Mouse (Mus musculus): ENCODE measurements around the gene Acp4. TPM values are rescaled to one million over a fixed set of nuclear protein-coding genes. Genes with fewer than 3 reads are reported as not detected.

The Acp4 gene
- polyA plus RNA-seq, 1 experiment from 2014 or later: not detected

DNA sequence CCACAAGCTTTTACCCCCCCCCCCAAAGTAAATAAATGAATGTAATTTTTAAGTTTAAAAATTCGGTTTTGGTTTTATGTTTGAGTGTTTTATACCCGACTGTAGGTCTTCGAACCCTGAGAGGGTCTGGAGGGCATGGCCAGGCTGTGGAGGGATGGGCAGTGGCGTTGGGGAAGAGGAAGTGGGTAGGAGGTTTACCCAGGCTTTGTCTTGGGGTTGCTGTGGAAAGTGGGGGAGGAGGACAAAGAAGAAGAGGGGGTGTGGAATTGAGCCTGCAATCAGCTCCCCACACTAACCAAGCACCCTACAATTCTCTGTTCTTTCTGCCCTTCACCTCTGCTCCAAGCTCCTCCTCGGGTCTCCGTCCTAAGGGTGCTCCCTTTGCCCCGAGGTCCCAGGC, 15.4 kb upstream of the Acp4 start:
- Histone ChIP-seq H3K4me3 (ENCODE audit: low read depth, low read length) (no peak overlapping the region), H3K9ac (replicated peaks; ENCODE audit: low read depth) (no peak overlapping the region), H3K27me3 (replicated peaks; ENCODE audit: insufficient read depth, low read length) (peaks cover 10% of the 10 kb centered on the region; the same call in 1 of the 2 replicates), H3K27ac (ENCODE audit: low read length) (no peak overlapping the region), H3K36me3 (ENCODE audit: insufficient read depth, low read length) (no peaks in the 10 kb centered on the region), H3K4me1 (ENCODE audit: insufficient read depth, low read depth, low read length) (no peaks in the 10 kb centered on the region), H3K4me2 (replicated peaks; ENCODE audit: low read depth, low read length) (no peak overlapping the region), H3K9me3 (ENCODE audit: low read length) (no peaks in the 10 kb centered on the region)
- DNase-seq (ENCODE audit: low spot score) (no peak), ATAC-seq (no peak)
- TF ChIP-seq CTCF (IDR thresholded peaks at IDR 0.05) (no peak), EP300 (IDR thresholded peaks at IDR 0.05) (no peak)
- WGBS: 88% methylated on average over 7 of the region's 7 CpGs

DNA sequence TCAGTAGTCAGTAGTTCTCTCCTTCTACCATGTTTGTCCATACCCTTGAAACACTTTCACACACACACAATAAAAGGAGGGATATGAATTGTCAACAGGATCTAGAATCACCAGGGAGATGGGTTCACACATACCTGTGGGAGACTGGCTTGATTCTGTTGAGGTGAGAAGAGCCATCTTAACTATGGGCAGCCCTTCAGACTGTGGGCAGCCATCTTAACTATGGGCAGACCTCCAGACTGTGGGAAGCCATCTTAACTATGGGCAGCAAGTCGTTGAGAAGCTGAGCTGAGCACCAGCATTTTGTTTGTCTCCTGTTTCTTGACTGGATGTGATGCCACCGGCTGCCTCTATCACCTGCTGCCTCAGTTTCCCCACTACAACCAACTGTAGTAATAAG, 14.1 kb upstream of the Acp4 start:
- Histone ChIP-seq H3K27me3 (replicated peaks; ENCODE audit: insufficient read depth, low read length) (peaks cover 10% of the 10 kb centered on the region; the same call in 1 of the 2 replicates), H3K36me3 (ENCODE audit: insufficient read depth, low read length) (no peaks in the 10 kb centered on the region), H3K27ac (ENCODE audit: low read length) (no peak overlapping the region), H3K9ac (replicated peaks; ENCODE audit: low read depth) (no peak overlapping the region), H3K4me1 (ENCODE audit: insufficient read depth, low read depth, low read length) (no peaks in the 10 kb centered on the region), H3K4me3 (ENCODE audit: low read depth, low read length) (no peak overlapping the region), H3K4me2 (replicated peaks; ENCODE audit: low read depth, low read length) (no peak overlapping the region), H3K9me3 (ENCODE audit: low read length) (no peaks in the 10 kb centered on the region)
- ATAC-seq (no peak), DNase-seq (ENCODE audit: low spot score) (no peak)
- 61% methylated on average over 2 of the region's 2 CpGs for WGBS
- TF ChIP-seq CTCF (IDR thresholded peaks at IDR 0.05) (no peak), EP300 (IDR thresholded peaks at IDR 0.05) (no peak)

DNA sequence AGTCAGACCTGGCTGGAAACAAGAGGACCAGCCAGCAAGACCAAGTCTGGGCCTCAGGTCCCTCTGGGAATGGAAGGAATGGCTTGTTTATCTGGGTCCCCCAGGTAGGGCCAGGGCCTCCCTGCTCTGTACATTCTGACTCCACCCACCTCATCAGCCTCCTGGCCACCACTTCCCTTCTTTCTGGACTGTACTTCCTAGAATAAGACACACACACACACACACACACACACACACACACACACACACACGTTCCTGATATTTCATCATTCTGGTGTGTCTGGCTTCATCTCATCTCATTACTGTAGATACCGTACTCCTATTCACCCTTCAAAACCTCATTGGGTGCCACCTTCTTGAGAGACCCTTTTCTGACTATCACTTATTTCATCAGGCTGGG, 12.2 kb upstream of the Acp4 start:
- no peak for TF ChIP-seq EP300 (IDR thresholded peaks at IDR 0.05)
- no peak for TF ChIP-seq CTCF (IDR thresholded peaks at IDR 0.05)
- Histone ChIP-seq H3K36me3 (ENCODE audit: insufficient read depth, low read length) (no peaks in the 10 kb centered on the region), H3K9me3 (ENCODE audit: low read length) (no peaks in the 10 kb centered on the region), H3K4me3 (ENCODE audit: low read depth, low read length) (no peak overlapping the region), H3K9ac (replicated peaks; ENCODE audit: low read depth) (no peak overlapping the region), H3K27me3 (replicated peaks; ENCODE audit: insufficient read depth, low read length) (peaks cover 2% of the 10 kb centered on the region; the same call in 1 of the 2 replicates), H3K4me2 (replicated peaks; ENCODE audit: low read depth, low read length) (no peak overlapping the region), H3K4me1 (ENCODE audit: insufficient read depth, low read depth, low read length) (no peaks in the 10 kb centered on the region), H3K27ac (ENCODE audit: low read length) (no peak overlapping the region)
- no peak for ATAC-seq
- no peak for DNase-seq (ENCODE audit: low spot score)
- 53% methylated on average over 2 of the region's 2 CpGs for WGBS

DNA sequence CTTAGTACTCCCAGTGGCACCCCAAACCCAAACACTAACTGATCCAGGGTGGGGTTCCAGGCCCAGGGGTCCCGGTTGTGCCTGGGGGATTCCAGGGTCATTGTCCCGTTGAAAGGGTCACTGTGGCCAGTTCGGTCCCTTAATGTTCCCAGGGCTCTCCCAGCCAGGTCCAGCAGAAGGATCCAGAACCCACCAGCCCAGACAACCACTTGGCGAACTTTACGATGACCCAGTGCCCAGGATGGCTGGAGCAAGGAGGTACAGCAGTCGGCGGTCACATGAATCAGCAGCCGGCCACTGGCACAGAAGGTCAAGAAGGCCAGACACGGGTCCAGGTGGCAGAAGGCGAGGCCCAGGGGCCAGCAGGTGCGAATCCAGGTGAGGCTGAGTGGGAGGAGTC, 10.9 kb upstream of the Acp4 start:
- TF ChIP-seq CTCF (IDR thresholded peaks at IDR 0.05): no peak
- TF ChIP-seq EP300 (IDR thresholded peaks at IDR 0.05): no peak
- no peaks in the 10 kb centered on the region for H3K36me3 ChIP-seq (ENCODE audit: insufficient read depth, low read length)
- no peaks in the 10 kb centered on the region for H3K27me3 ChIP-seq (replicated peaks; ENCODE audit: insufficient read depth, low read length)
- DNase-seq (ENCODE audit: low spot score): no peak
- H3K4me3 ChIP-seq (ENCODE audit: low read depth, low read length): no peak overlapping the region
- no peak overlapping the region for H3K9ac ChIP-seq (replicated peaks; ENCODE audit: low read depth)
- 66% methylated on average over 11 of the region's 11 CpGs for WGBS
- ATAC-seq: no peak
- no peak overlapping the region for H3K27ac ChIP-seq (ENCODE audit: low read length)
- H3K4me2 ChIP-seq (replicated peaks; ENCODE audit: low read depth, low read length): no peak overlapping the region
- H3K9me3 ChIP-seq (ENCODE audit: low read length): no peaks in the 10 kb centered on the region
- H3K4me1 ChIP-seq (ENCODE audit: insufficient read depth, low read depth, low read length): no peaks in the 10 kb centered on the region

DNA sequence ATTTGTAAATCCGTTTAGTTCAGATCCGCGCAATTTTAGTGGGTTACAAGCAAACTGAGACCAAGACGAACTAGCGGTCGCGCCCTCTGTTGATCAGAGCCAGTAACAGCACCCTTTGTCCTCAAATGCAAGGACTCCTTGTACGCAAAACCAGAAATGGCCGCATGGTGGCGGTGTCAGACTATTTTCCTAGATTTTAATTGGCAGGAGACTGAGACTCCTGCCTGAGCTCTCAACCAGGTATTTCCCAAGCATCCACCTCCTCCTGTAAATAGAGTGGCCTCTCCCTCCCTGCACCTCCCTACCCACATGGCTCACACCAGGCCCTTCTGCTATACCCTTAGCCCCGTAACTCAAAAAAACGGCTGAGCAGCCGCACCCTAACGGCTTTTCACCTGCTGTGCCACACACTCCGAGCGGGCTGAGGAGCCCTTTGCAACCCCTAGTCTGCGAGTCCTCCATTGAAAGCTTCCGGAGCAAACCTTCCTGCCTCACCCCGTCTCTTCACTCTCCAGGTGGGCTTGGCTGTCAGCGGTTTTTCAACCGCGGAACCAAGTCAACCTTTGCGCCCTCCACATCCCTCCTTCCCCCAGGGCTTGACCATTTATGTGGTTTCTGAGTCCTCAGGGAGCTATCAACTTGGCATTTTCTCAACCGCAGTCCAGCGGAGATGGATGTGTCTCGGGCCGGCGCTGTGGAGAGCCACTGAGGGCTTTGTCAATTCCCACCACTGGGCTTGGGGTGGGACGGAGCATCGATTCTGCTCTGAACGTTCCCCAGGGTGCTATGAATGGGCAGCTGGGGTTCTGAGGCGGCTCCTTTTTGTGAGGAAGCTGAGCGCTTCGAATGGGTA, 5.8 kb upstream of the Acp4 start:
- no peak overlapping the region for H3K9ac ChIP-seq (replicated peaks; ENCODE audit: low read depth)
- no peak overlapping the region for H3K27ac ChIP-seq (ENCODE audit: low read length)
- DNase-seq (ENCODE audit: low spot score): peak; percentile 94
- H3K4me3 ChIP-seq (ENCODE audit: low read depth, low read length): no peak overlapping the region
- H3K36me3 ChIP-seq (ENCODE audit: insufficient read depth, low read length): no peaks in the 10 kb centered on the region
- H3K9me3 ChIP-seq (ENCODE audit: low read length): no peaks in the 10 kb centered on the region
- peak; percentile 95 for ATAC-seq
- no peaks in the 10 kb centered on the region for H3K27me3 ChIP-seq (replicated peaks; ENCODE audit: insufficient read depth, low read length)
- no peaks in the 10 kb centered on the region for H3K4me1 ChIP-seq (ENCODE audit: insufficient read depth, low read depth, low read length)
- H3K4me2 ChIP-seq (replicated peaks; ENCODE audit: low read depth, low read length): no peak overlapping the region
- TF ChIP-seq EP300 (IDR thresholded peaks at IDR 0.05): no peak
- TF ChIP-seq CTCF (IDR thresholded peaks at IDR 0.05): peak; percentile 98
- 5% methylated on average over 34 of the region's 34 CpGs for WGBS

DNA sequence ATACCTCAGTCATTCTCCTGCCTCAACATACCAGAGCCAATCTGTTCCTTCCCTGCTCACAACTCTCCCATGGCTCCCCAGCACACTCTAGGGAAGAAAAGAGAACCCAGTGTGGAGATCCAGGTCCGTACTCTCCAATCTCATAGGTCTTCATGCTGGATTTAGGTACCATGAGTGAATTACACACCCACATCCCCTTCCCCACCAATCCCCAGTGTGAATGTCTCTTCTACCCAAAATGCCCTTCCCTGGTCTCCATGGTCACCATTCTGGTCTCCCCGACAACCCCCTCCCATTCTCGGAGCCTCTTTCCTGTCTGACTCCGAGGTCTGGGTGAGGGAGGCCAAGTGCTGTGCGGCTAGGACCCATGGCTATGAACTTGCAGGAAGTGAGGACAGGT, 4.0 kb upstream of the Acp4 start, which contains the start of gene Gm15517:
TSS of gene Gm15517 (plus strand) at position 301 of the 400 bp plus-strand sequence.
- Histone ChIP-seq H3K36me3 (ENCODE audit: insufficient read depth, low read length) (no peaks in the 10 kb centered on the region), H3K9me3 (ENCODE audit: low read length) (no peaks in the 10 kb centered on the region), H3K4me2 (replicated peaks; ENCODE audit: low read depth, low read length) (no peak within 1 kb of the TSS), H3K9ac (replicated peaks; ENCODE audit: low read depth) (no peak within 1 kb of the TSS), H3K4me1 (ENCODE audit: insufficient read depth, low read depth, low read length) (no peaks in the 10 kb centered on the region), H3K27me3 (replicated peaks; ENCODE audit: insufficient read depth, low read length) (no peaks in the 10 kb centered on the region), H3K4me3 (ENCODE audit: low read depth, low read length) (no peak within 1 kb of the TSS), H3K27ac (ENCODE audit: low read length) (no peak within 1 kb of the TSS)
- 38% methylated on average over 5 of the region's 5 CpGs for WGBS
- no peak for ATAC-seq
- DNase-seq (ENCODE audit: low spot score): no peak
- TF ChIP-seq EP300 (IDR thresholded peaks at IDR 0.05) (no peak), CTCF (IDR thresholded peaks at IDR 0.05) (no peak)
